Mouse (Mus musculus) ES-E14 (cell line): Measurements from ENCODE around the gene Gm10277. TPM values are rescaled to one million over a fixed set of nuclear protein-coding genes. Genes with fewer than 3 reads are reported as not detected.
A peak's percentile ranks its signal among the peaks of the same experiment; 100 is the strongest.

ENCODE experiments used
- DNase-seq: peaks from one replicate; pipeline ENCODE4 v3.0.0-alpha.2; 2013; ENCODE audit warnings: low read depth, low spot score
- H3K27ac ChIP-seq: 2 replicates; pipeline ENCODE4 v1.5.1; 2012; ENCODE audit warnings: low read depth, mild to moderate bottlenecking, low read length, moderate library complexity, mixed read lengths; ENCODE audit not compliant: poor library complexity, insufficient read depth, severe bottlenecking
- H3K36me3 ChIP-seq: 2 replicates; pipeline ENCODE4 v1.6.1; 2012; ENCODE audit warnings: mild to moderate bottlenecking, low read length, moderate library complexity, mixed read lengths; ENCODE audit not compliant: control insufficient read depth, poor library complexity, insufficient read depth, severe bottlenecking
- H3K4me1 ChIP-seq, 2 experiments: fragments of 150-350 bp in 1 of 2; sonication (generic) in 1 of 2; 2 replicates each; pipeline ENCODE4 v1.6.1; 2012; ENCODE audit warnings: low read length in 2 of 2, mild to moderate bottlenecking in 1 of 2, mixed read lengths in 1 of 2; ENCODE audit not compliant: control insufficient read depth in 2 of 2, insufficient read depth in 2 of 2, poor library complexity in 1 of 2
- H3K4me3 ChIP-seq, 2 experiments: fragments of 150-350 bp in 1 of 2; sonication (generic) in 1 of 2; 2 replicates each; pipeline ENCODE4 v1.5.1; 2012; ENCODE audit warnings: low read length in 2 of 2, low read depth in 1 of 2, mild to moderate bottlenecking in 1 of 2, mixed read lengths in 1 of 2; ENCODE audit not compliant: insufficient read depth in 1 of 2, poor library complexity in 1 of 2, severe bottlenecking in 1 of 2
- H3K9ac ChIP-seq: 2 replicates; pipeline ENCODE4 v1.6.1; 2012; ENCODE audit warnings: low read depth, mild to moderate bottlenecking, low read length, mixed read lengths; ENCODE audit not compliant: poor library complexity, insufficient read depth, severe bottlenecking
- H3K9me3 ChIP-seq: fragments of 150-350 bp; sonication (generic); 2 replicates; pipeline ENCODE4 v1.6.1; 2012; ENCODE audit warnings: low read depth, mild to moderate bottlenecking, low read length; ENCODE audit not compliant: control insufficient read depth, insufficient read depth
- CHD2 ChIP-seq: IDR thresholded peaks from 2 replicates; pipeline ENCODE4 v1.6.1; 2014; ENCODE audit warnings: mild to moderate bottlenecking, low read depth, low read length, inconsistent platforms
- HCFC1 ChIP-seq: IDR thresholded peaks from 2 replicates; pipeline ENCODE4 v1.6.1; 2012; ENCODE audit warnings: low read length, inconsistent platforms, borderline replicate concordance; ENCODE audit not compliant: insufficient read depth
- MAFK ChIP-seq: IDR thresholded peaks from 2 replicates; pipeline ENCODE4 v1.6.1; 2014; ENCODE audit warnings: mild to moderate bottlenecking, low read depth, low read length, inconsistent platforms; ENCODE audit not compliant: insufficient read depth
- ZC3H11A ChIP-seq: IDR thresholded peaks from 2 replicates; pipeline ENCODE4 v1.6.1; 2012; ENCODE audit warnings: low read depth, mild to moderate bottlenecking, inconsistent platforms, low read length, borderline replicate concordance
- ZNF384 ChIP-seq: IDR thresholded peaks from 2 replicates; pipeline ENCODE4 v1.6.1; 2012; ENCODE audit warnings: low read depth, low read length, inconsistent platforms
- in situ Hi-C, 2 experiments: fragments of 600-800 bp; cut with MboI; formaldehyde crosslinking; loops; one replicate each; pipeline ENCODE4 v1.15.1; 2025; ENCODE audit warnings: low sequenced_read_pairs in 2 of 2, inconsistent platforms in 1 of 2; ENCODE audit not compliant: unreplicated experiment in 2 of 2
- total RNA-seq: library from RNA; depleted of rRNA; stranded (reverse); fragments of 300-350 nt; gene quantifications from 2 replicates; pipeline ENCODE4 v1.2.3, GENCODE M21; 2012

Gm10277 gene
- total RNA-seq, 1 experiment, result 0.18 TPM

GRCm38 (mm10) chr11:77791752-77792565, 4.4 kb upstream of the Gm10277 start:
- in situ Hi-C loops, result loop anchor here in 1 of 2 experiments (10.0 kb wide), 1 partner anchor 57 kb away; no protein-coding TSS in a partner anchor
- H3K27ac ChIP-seq, result no peak overlapping the region
- H3K9ac ChIP-seq, result peak overlapping the region; percentile 16; the same call in 1 of the 2 replicates
- DNase-seq, result no peak
- H3K36me3 ChIP-seq, result no peaks in the 10 kb centered on the region
- 0 out of 4 replicates have a peak overlapping the region, but pooled peaks of 1 of the 2 experiments have one; percentile 14 for H3K4me3 ChIP-seq
- no peaks in the 10 kb centered on the region for H3K9me3 ChIP-seq
- H3K4me1 ChIP-seq, result peaks cover 8 to 24% of the 10 kb centered on the region in 2 experiments; a peak in 3 of 4 replicates
- TF ChIP-seq MAFK, result no peak
- no peak for TF ChIP-seq ZNF384
- TF ChIP-seq CHD2, result no peak
- TF ChIP-seq HCFC1, result no peak
- TF ChIP-seq ZC3H11A, result no peak

GRCm38 (mm10) chr11:77791241-77791727, 3.7 kb upstream of the Gm10277 start:
- no peak overlapping the region for H3K4me3 ChIP-seq
- H3K9ac ChIP-seq, result peak overlapping the region; percentile 46; the same call in 1 of the 2 replicates
- H3K4me1 ChIP-seq, result peaks cover 11 to 29% of the 10 kb centered on the region in 2 experiments
- no peak for TF ChIP-seq CHD2
- TF ChIP-seq MAFK, result no peak
- no peak for TF ChIP-seq ZC3H11A
- no peak for TF ChIP-seq HCFC1
- TF ChIP-seq ZNF384, result no peak
- DNase-seq, result no peak
- H3K36me3 ChIP-seq, result no peaks in the 10 kb centered on the region
- in situ Hi-C loops, result loop anchor here in 1 of 2 experiments (10.0 kb wide), 1 partner anchor 56 kb away; no protein-coding TSS in a partner anchor
- no peaks in the 10 kb centered on the region for H3K9me3 ChIP-seq
- no peak overlapping the region for H3K27ac ChIP-seq

- no peak for DNase-seq
- no peak overlapping the region for H3K9ac ChIP-seq
These were observed 2.7 kb upstream of the Gm10277 start for GRCm38 (mm10) chr11:77790286-77790685.

GRCm38 (mm10) chr11:77789512-77789911, 2.0 kb upstream of the Gm10277 start:
- Histone ChIP-seq H3K36me3 (no peaks in the 10 kb centered on the region), H3K9me3 (no peaks in the 10 kb centered on the region), H3K27ac (no peak overlapping the region), H3K9ac (no peak overlapping the region), H3K4me1 (peaks cover 19 to 45% of the 10 kb centered on the region in 2 experiments), H3K4me3 (no peak overlapping the region)
- DNase-seq, result no peak
- in situ Hi-C loops, result no loop called here
- TF ChIP-seq CHD2 (no peak), HCFC1 (no peak), MAFK (no peak), ZNF384 (no peak), ZC3H11A (no peak)

More at GRCm38 (mm10) chr11:77790286-77790685, 2.7 kb upstream of the Gm10277 start:
- in situ Hi-C loops, result loop anchor here in 1 of 2 experiments (10.0 kb wide), 1 partner anchor 55 kb away; no protein-coding TSS in a partner anchor
- Histone ChIP-seq H3K27ac (no peak overlapping the region), H3K4me1 (peaks cover 15 to 37% of the 10 kb centered on the region in 2 experiments), H3K9me3 (no peaks in the 10 kb centered on the region), H3K36me3 (no peaks in the 10 kb centered on the region), H3K4me3 (no peak overlapping the region)
- TF ChIP-seq MAFK (no peak), HCFC1 (no peak), ZC3H11A (no peak), ZNF384 (no peak), CHD2 (no peak)
